Comparison of ENCODE assay signal across 7 mouse cellular contexts in genomic region chr9:56497181-56497864, GRCm38 (mm10).
DNase-seq lines count a peak whose midpoint lies in the region; ATAC-seq and TF ChIP-seq lines count a peak whose summit lies in the region.

No protein-coding gene starts in this region.

- H3K4me2 ChIP-seq in neural tube, embryonic 13.5 days: no peak overlapping the region
- H3K4me2 ChIP-seq in embryonic facial prominence, embryonic 14.5 days (ENCODE audit: low read depth, low read length): no peak overlapping the region
- H3K4me2 ChIP-seq in kidney, embryonic 16.5 days (replicated peaks; ENCODE audit: low read depth, low read length): no peak overlapping the region
- H3K4me2 ChIP-seq in intestine, postnatal 0 days (replicated peaks; ENCODE audit: low read depth): no peak overlapping the region

- H3K9me3 ChIP-seq in neural tube, embryonic 13.5 days: no peaks in the 10 kb centered on the region
- no peaks in the 10 kb centered on the region for H3K9me3 ChIP-seq in embryonic facial prominence, embryonic 14.5 days (ENCODE audit: control insufficient read depth, low read length)
- H3K9me3 ChIP-seq in kidney, embryonic 16.5 days (ENCODE audit: low read length): no peaks in the 10 kb centered on the region
- H3K9me3 ChIP-seq in intestine, postnatal 0 days (ENCODE audit: control insufficient read depth): no peaks in the 10 kb centered on the region

- no peak overlapping the region for H3K4me3 ChIP-seq in neural tube, embryonic 13.5 days
- H3K4me3 ChIP-seq in embryonic facial prominence, embryonic 14.5 days (ENCODE audit: low read depth, low read length): no peak overlapping the region
- no peak overlapping the region for H3K4me3 ChIP-seq in kidney, embryonic 16.5 days (ENCODE audit: low read length)
- H3K4me3 ChIP-seq in intestine, postnatal 0 days (ENCODE audit: low read depth, low read length): no peak overlapping the region

- no peak for ATAC-seq in neural tube, embryonic 13.5 days (ENCODE audit: low read depth)
- ATAC-seq in embryonic facial prominence, embryonic 14.5 days (ENCODE audit: low read depth): no peak
- ATAC-seq in kidney, embryonic 16.5 days (ENCODE audit: low FRiP score, low TSS enrichment): no peak
- no peak for ATAC-seq in intestine, postnatal 0 days

- DNase-seq in neural tube, embryonic 10.5 days (ENCODE audit: extremely low spot score, low spot score): no peak
- DNase-seq in embryonic facial prominence, embryonic 14.5 days (ENCODE audit: low spot score): peak; percentile 56
- no peak for DNase-seq in embryo, embryonic 9.5 days (ENCODE audit: extremely low spot score)
- no peak for DNase-seq in frontal cortex, postnatal 10 days (ENCODE audit: low spot score in 2 of 2)

- H3K4me1 ChIP-seq in neural tube, embryonic 13.5 days (replicated peaks): peaks cover 57% of the 10 kb centered on the region
- H3K4me1 ChIP-seq in embryonic facial prominence, embryonic 14.5 days (ENCODE audit: control insufficient read depth, insufficient read depth, low read length): peaks cover 37% of the 10 kb centered on the region
- H3K4me1 ChIP-seq in kidney, embryonic 16.5 days (ENCODE audit: insufficient read depth, low read length): peaks cover 44% of the 10 kb centered on the region
- no peaks in the 10 kb centered on the region; the same call in 1 of the 2 replicates for H3K4me1 ChIP-seq in intestine, postnatal 0 days (replicated peaks; ENCODE audit: control insufficient read depth, insufficient read depth, low read length)

- 77% methylated on average over 5 of the region's 5 CpGs for WGBS in neural tube, embryonic 13.5 days
- WGBS in embryonic facial prominence, embryonic 14.5 days: 62% methylated on average over 5 of the region's 5 CpGs
- WGBS in kidney, embryonic 16.5 days: 67% methylated on average over 5 of the region's 5 CpGs
- WGBS in intestine, postnatal 0 days: 80% methylated on average over 5 of the region's 5 CpGs

- H3K27me3 ChIP-seq in neural tube, embryonic 13.5 days: no peaks in the 10 kb centered on the region
- H3K27me3 ChIP-seq in embryonic facial prominence, embryonic 14.5 days (replicated peaks; ENCODE audit: control insufficient read depth, insufficient read depth, low read length): no peaks in the 10 kb centered on the region
- H3K27me3 ChIP-seq in kidney, embryonic 16.5 days (ENCODE audit: insufficient read depth, low read length): no peaks in the 10 kb centered on the region
- no peaks in the 10 kb centered on the region for H3K27me3 ChIP-seq in intestine, postnatal 0 days (replicated peaks; ENCODE audit: control insufficient read depth, insufficient read depth, low read length)

- H3K36me3 ChIP-seq in neural tube, embryonic 13.5 days: peaks cover 31% of the 10 kb centered on the region
- H3K36me3 ChIP-seq in embryonic facial prominence, embryonic 14.5 days (ENCODE audit: control insufficient read depth, insufficient read depth, low read length): peaks cover 25% of the 10 kb centered on the region
- peaks cover 14% of the 10 kb centered on the region for H3K36me3 ChIP-seq in kidney, embryonic 16.5 days (ENCODE audit: insufficient read depth, low read length)
- H3K36me3 ChIP-seq in intestine, postnatal 0 days (ENCODE audit: control insufficient read depth, insufficient read depth): peaks cover 12% of the 10 kb centered on the region; the same call in 1 of the 2 replicates

- H3K27ac ChIP-seq in neural tube, embryonic 13.5 days (replicated peaks): 0 out of 2 replicates have a peak overlapping the region, but pooled peaks have one; percentile 42
- H3K27ac ChIP-seq in embryonic facial prominence, embryonic 14.5 days (replicated peaks; ENCODE audit: low read depth, low read length): 0 out of 2 replicates have a peak overlapping the region, but pooled peaks have one; percentile 46
- peak overlapping the region; percentile 48; the same call in 1 of the 2 replicates for H3K27ac ChIP-seq in kidney, embryonic 16.5 days (ENCODE audit: low read length)
- H3K27ac ChIP-seq in intestine, postnatal 0 days (ENCODE audit: low read depth, low read length): no peak overlapping the region

- no peak overlapping the region for H3K9ac ChIP-seq in neural tube, embryonic 13.5 days
- no peak overlapping the region for H3K9ac ChIP-seq in embryonic facial prominence, embryonic 14.5 days (ENCODE audit: low read depth, low read length)
- H3K9ac ChIP-seq in kidney, embryonic 16.5 days (replicated peaks; ENCODE audit: low read length): no peak overlapping the region
- no peak overlapping the region for H3K9ac ChIP-seq in intestine, postnatal 0 days (ENCODE audit: low read depth, low read length)

- no peak for TF ChIP-seq CTCF in intestine, postnatal 0 days (IDR thresholded peaks at IDR 0.05; ENCODE audit: low read depth)
